Mouse (Mus musculus) left cerebral cortex, adult 11 months (tissue): Measurements from ENCODE around the gene Tns1.

Experiments
- DNase-seq: peaks from one replicate; pipeline ENCODE4 v3.0.0; 2022; ENCODE audit warnings: low spot score

Gene Tns1

DNA sequence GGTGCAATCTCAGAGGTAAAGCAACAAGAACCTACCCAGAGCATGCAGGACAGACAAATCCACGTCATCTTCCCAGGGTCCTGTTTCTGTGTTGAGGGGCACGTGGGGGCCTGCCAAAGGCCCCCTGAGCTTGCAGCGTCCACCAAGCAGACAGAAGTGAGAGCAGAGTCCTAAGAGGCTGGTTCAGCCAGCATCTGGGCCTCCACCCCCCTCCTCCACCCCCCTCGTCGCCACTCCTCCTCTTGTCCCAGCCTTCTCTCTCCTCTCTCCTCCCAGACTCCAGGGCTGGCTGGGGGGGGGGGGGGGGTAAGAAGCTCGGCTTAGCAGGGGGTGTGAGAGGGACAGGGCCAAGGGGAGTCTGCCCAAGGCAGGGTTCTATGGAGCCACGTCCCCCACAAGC lies 33.1 kb downstream of the Tns1 start:
- DNase-seq = no peak

GRCm38 (mm10) chr1:74090329-74090728 lies 33.9 kb downstream of the Tns1 start:
- DNase-seq = no peak

GRCm38 (mm10) chr1:74088569-74088968 lies 35.7 kb downstream of the Tns1 start:
- no peak for DNase-seq

GRCm38 (mm10) chr1:74085566-74085965 lies 38.7 kb downstream of the Tns1 start:
- no peak for DNase-seq

- no peak for DNase-seq
These were observed 39.5 kb downstream of the Tns1 start for GRCm38 (mm10) chr1:74084752-74085151.

- DNase-seq = no peak
These were observed 40.1 kb downstream of the Tns1 start for GRCm38 (mm10) chr1:74084065-74084705.

- DNase-seq = no peak
These were observed 41.3 kb downstream of the Tns1 start for GRCm38 (mm10) chr1:74082841-74083463.

- DNase-seq = no peak
These were observed 42.7 kb downstream of the Tns1 start for GRCm38 (mm10) chr1:74081573-74081989.

DNA sequence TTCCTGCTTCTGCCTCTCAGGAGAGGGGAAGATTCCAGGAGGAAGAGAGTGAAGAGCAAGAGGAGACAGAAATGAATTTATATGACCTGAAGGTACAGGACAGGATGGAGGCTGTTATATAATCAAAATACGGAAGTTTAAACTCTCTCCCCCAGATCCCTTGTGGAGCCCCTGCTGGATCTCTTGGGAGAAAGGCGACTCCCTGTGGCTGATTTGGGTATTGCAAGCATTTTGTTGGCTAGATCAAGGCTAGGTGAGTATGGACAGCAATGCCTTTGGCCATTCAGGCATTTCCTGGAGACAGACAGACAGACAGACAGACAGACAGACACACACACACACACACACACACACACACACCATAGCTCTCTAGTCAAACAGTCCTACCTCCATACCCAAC lies 46.9 kb downstream of the Tns1 start:
- DNase-seq = peak; percentile 38

GRCm38 (mm10) chr1:74076230-74076629 lies 48.0 kb downstream of the Tns1 start:
- DNase-seq = no peak

- no peak for DNase-seq
These were observed 49.4 kb downstream of the Tns1 start for GRCm38 (mm10) chr1:74074693-74075485.

DNA sequence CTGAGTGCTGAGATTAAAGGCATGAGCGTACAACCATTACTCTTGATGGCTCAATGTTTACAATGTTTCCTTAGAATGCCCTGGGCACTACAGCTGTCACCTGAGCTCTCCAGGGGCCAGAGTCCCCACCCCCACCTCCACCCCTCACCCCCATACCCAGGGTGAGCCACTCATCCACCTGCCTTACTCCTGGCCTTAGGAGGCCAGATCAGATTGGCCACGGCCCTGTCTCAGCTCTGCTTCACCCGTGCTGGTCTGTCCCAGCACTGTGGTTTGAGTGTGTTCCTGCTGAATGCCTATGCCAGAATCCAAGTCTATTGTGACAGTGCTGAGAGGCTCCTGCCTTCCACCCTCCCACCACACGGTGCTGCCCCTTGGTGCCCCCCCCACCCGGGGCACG lies 50.5 kb downstream of the Tns1 start:
- DNase-seq = no peak

GRCm38 (mm10) chr1:74070745-74071144 lies 53.5 kb downstream of the Tns1 start:
- DNase-seq = no peak

DNA sequence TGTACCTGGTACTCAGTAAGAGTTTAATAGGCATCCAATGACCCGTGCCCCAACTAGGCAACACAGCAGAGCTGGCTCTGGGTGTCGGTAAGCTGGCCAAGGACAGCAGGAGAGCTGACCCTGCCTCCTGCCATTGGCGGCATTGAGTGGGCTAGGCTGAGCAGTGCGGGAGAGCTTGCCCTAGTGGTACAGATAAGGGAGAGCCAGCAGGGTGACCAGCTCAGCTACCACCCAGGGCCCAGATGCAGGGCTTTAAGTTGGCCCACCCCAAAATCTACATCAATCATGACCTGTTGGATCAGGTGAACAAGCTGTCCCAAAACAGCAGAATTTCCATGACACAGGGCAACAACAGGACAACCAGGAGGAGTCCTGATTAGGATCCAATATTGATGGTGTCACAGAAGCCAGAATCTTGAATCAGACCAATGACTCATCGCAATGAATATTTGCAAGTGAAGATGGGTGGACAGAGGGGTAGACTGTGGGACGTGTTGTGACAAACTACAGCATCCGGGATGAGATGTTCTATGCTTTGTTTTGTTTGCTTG lies 54.2 kb downstream of the Tns1 start:
- DNase-seq = no peak

- DNase-seq = no peak
These were observed 55.0 kb downstream of the Tns1 start for GRCm38 (mm10) chr1:74069085-74069835.

DNA sequence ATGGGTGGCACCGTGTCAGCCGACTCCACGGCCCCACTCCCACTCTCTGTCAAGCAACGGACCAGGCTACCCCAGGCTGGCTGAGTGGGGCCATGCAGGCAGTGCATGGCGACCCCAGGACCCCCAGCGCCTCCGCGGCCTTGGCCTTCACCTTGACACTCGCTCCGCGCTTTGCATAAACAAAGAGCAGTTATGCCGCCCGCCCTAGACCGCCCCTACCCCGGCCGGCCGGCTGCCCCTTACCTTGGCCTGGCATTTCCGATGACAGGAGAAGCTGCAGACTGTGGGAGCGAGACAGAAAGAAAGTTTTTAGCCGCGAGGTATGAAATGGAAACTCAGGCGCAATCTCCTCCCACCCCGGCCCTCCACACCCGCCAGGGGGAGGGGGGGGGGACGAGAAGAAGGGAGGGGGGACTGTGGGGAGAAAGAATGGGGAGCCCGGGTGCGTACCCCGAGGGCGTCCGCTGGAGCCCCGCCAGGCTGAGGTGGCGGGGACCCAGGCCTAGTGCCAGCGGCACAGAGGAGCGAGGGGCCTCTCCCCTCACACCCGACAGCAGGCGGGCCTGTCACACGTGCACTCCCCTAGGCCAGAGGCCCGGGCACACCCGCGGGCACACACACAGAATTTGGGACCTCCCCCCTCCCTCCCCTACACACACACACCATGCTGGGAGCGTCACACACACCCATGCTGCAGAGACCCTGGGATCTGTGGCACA lies 55.7 kb downstream of the Tns1 start:
- no peak for DNase-seq

DNA sequence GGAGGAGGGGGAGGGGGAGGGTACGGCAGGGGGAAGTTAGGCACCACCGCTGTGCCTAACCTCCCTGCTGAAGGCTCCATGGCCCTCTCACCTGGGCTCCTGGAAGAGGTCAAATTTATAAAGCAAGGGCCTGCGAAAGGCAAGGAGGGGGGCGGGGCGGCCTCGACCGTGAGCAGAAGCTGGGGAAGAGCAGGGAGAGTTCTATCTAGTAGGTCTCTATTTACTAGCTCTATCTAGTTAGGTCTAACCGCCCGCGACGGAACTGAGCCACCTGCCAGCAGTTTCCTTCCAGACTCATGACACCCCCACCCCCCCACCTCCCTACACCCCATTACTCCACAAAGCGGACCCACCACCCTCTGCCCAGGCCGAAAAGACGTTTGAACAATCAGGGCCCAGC lies 56.4 kb downstream of the Tns1 start:
- DNase-seq = no peak

- no peak for DNase-seq
These were observed 57.7 kb downstream of the Tns1 start for GRCm38 (mm10) chr1:74066576-74066975.

DNA sequence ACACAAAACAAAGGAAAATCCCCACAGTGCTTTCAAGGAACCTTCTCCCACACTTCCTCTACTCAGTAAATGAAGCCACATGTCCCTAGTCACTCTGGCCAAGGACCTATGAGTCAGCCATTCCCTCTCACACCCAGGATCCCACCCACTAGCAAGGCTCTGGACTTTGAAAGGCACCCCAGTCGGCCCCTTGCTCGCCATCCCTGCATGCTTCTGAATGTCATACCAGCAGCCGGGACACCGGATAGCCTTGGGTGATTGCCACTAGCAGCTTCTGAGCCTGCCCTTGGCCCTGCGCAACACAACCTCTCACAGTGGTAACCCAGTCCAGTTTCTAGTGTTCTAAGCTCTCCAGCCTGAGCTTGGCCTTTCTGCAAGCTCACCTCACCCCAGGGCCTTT lies 58.2 kb downstream of the Tns1 start:
- no peak for DNase-seq

DNA sequence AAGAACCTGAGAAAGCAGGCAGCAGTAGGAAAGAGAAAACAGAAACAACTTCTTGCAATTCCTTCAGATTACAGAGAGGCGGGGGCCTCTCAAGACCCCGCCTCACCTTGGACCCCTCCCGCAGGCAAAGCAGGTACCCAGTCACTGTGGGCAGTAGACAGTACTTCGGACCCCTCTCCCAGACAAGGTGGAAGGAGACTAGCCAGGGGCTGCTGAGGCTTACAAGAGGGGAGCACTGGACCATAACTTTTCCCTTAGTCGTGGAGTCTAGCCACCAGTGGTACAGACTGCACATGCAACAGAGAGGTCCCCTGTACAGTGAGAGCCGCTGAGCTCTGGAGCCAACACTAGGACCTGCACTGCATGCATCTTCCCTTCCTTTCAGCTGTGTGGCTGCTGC lies 64.2 kb downstream of the Tns1 start:
- DNase-seq = no peak

DNA sequence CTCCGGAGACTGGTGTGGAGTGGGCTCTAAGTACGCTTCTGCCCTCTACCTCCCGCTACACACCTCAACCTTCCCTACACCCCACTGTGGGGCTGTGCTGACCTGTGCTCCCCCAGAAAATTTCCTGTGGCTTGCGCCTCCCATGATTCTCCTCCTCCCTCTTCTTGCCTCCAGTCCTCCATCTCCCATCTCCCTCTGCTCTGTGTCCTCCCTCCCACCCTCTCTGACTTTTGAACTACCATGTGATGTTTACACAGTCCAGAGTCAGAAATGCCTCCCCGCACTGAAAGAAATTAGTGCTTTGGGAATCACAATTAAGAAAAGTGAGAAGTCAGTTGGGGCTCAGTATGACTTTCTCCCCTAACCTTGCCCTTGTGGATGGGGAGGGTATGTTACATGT lies 64.7 kb downstream of the Tns1 start:
- DNase-seq = no peak

DNA sequence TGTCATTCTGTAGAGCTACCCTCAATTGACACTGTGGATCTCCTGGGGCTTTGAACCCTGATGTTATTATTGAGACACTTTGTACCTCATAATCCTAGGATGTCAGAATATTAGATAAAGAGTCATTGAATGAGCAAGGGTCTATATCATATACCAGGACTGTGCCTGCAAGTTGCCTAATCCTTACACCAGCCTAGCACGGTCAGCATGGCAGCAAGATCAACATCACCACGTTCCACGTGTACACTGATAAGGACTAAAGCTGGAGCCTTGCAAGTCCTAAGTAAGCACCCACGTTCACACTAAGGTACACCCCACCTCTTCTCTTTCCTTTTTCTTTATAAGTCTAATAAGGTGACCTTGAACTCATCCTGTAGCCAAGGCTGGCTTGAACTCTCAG lies 65.5 kb downstream of the Tns1 start:
- DNase-seq = no peak
